Mouse (Mus musculus): Measurements from ENCODE around the gene Sirpa.

- no peak for TF ChIP-seq EP300 (IDR thresholded peaks at IDR 0.05; ENCODE audit: insufficient read depth, low read depth, low read length)
- no peak for TF ChIP-seq POLR2A (IDR thresholded peaks at IDR 0.05; ENCODE audit: insufficient read depth, low read depth, low read length)
- TF ChIP-seq CTCF (IDR thresholded peaks at IDR 0.05), result no peak
Observed at GRCm38 (mm10) chr2:129622918-129623317, 30.3 kb downstream of the Sirpa start.

Data from heart, adult 2 months (tissue).